Mouse (Mus musculus): ENCODE data around the gene Crmp1.

- TF ChIP-seq NELFE (IDR thresholded peaks at IDR 0.05; ENCODE audit: low read depth, low read length) (no peak), HCFC1 (IDR thresholded peaks at IDR 0.05; ENCODE audit: low read depth, low read length) (no peak), BHLHE40 (IDR thresholded peaks at IDR 0.05; ENCODE audit: low read depth, low read length) (no peak), ZC3H11A (IDR thresholded peaks at IDR 0.05; ENCODE audit: low read depth, low read length) (no peak), ETS1 (conservative IDR thresholded peaks at IDR 0.05; ENCODE audit: low read depth, low read length) (no peak), EP300 (IDR thresholded peaks at IDR 0.05; ENCODE audit: low read length) (no peak), CTCF (conservative IDR thresholded peaks at IDR 0.05 in 1 of 2, IDR thresholded peaks at IDR 0.05 in 1 of 2; ENCODE audit: low read depth in 2 of 2, low read length in 2 of 2) (peak; percentile 70 to 86), MAX (IDR thresholded peaks at IDR 0.05; ENCODE audit: low read length) (no peak), POLR2A (IDR thresholded peaks at IDR 0.05; ENCODE audit: low read depth, low read length) (no peak), MAZ (IDR thresholded peaks at IDR 0.05; ENCODE audit: low read depth, low read length) (no peak), SIN3A (IDR thresholded peaks at IDR 0.05; ENCODE audit: low read length) (no peak)
Measured at GRCm38 (mm10) chr5:37288374-37288773, 46.6 kb downstream of the Crmp1 start.

Measured in CH12.LX (cell line).